Mouse (Mus musculus): ENCODE data around the gene Dpysl5.

The Dpysl5 gene

DNA sequence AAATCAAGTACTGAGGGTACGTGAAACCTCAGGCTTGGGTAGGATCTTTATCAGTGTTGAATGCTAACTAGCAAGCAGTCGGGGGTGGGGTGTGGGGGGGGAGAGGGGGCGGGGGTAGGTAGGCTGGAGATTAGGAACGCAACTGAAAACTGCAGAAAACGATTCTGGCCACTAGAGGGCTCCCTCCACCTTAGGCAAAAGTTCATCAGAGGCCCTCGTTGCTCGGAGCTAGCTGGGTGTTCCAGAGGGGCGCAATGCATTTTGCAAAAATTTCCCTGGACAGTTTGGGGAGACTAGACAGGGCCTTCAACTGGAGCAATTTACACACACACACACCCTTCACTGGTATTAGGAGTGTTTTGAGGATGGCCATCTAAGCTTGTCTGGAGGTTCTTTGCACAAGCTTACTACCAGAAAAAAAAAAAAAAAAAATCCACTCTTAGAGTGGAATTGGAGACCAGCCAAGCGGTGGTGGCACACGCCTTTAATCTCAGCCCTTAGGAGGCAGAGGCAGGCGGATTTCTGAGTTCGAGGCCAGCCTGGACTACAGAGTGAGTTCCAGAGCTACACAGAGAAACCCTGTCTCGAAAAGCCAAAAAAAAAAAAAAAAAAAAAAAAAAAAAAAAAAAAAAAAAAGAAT lies 1.5 kb upstream of the Dpysl5 start:
- peak; percentile 84 for DNase-seq

DNA sequence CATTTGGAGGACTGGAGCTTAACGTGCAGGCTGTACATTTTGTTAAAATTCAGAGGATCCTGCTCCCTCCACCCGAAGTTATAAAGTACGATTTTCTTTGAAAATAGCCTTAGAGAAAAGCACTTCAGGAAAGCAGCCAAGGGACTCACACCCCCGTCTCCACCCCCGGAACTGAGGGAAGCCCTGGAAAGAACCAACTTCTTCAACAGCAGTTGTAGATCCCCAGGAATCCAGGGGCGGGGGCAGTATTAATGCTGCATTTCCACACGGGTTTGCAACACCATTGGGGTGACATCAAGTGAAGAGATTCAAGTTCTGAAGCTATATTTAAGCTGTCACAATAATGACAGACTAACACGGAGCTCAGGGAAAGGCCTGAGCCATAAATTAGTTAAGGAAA lies 878 bp upstream of the Dpysl5 start:
- no peak for DNase-seq

DNA sequence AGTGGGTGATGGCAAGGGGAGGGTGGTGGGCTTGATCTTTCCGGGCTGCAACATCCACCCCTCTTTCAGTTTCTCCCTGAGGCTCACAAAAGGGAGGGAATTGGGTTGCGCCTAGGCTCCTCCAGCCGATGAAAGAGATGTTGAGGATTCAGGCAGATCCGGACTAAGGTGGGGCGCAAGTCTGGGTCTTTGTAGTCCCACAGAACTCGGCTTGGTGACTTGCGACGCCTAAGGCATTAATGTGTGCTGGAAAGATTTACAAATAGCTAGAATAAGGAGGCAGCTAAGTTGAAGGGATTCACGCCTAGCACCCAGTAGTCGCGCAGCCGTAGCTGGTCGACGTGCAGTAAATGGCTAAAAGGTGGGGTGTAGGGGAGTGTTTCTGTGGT lies 632 bp downstream of the Dpysl5 start:
- no peak for DNase-seq

DNA sequence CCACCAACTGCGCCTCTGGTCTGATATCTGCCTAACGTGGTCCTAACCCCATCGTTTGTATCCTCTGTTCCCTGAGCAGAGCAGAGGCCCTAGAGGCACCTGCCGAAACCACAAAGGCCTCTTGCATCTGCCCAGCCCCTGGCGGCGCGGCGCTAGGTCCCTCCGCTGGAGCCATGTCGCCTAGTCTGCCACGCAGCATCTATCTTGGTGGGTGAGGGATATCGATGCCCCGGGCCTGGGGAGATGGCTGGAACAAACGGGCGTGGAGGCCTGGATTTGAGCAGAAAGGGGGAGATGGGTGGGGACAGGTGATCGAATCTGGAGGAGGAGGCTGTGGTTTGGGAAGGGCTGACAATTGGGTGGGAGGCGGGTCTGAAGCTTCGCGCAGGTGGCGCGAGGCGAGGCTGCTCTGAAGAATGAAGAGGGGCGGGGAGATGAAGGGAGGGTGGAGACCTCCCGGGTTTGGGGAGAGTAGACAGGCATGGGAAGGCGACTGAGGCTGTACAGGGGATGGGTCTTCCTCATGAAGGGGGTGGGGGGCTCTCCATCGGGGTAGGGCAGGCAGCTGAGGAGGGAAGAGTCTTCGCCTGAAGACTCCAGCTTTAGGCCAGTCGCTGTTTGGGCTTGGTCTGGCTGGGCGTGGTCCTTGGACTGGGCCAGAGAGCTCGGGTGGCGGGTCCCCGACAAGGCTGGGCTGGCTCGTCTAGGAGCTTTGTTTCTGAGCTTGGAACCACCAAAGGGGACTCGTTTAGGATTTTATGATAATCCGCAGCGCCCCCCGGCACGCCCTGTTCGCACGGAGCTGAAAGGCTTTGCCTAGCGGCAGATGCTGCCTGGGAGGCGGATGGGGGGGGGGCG lies 1.3 kb downstream of the Dpysl5 start:
- peak; percentile 7 for DNase-seq

DNA sequence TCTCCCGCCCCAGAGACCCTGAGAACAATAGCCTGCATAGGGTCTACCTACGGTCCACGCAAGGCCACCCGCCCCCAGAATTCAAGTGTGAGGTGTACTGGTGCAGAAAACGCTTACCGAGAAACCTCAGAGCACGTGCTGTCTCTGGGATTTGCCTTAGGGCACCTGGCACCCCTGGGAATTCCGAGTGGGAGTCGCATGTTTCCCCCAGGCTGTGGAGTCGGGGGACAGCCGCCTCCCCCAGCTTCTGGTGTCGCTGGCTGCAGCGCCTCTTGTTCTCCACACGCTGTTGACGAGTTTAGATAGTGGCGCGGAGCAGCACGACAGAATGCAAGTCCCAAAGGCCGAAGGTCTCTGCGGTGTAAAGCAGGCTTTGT lies 1.9 kb downstream of the Dpysl5 start:
- peak; percentile 9 for DNase-seq

GRCm38 (mm10) chr5:30713691-30714090 lies 2.3 kb downstream of the Dpysl5 start:
- DNase-seq, result no peak

- DNase-seq, result no peak
Measured at GRCm38 (mm10) chr5:30716311-30716710, 4.9 kb downstream of the Dpysl5 start.

DNA sequence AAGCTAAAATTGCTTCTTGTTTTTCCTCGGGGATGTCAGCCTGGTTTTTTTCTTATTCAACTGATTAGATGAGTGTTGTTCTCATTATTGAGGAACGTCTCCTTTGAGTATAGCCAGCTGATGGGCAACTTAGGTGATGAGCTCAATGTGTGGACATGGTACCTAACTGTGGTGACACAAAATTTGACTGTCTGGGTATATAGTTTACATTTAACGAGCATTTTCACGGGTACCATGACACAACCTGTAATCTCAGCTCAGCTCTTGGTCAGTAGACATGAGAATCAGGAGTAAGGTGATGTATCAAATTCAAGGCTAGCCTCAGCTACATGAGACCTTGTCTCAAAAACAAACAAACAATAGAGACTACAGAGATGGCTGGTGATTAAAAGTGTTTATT lies 6.1 kb downstream of the Dpysl5 start:
- DNase-seq, result no peak

DNA sequence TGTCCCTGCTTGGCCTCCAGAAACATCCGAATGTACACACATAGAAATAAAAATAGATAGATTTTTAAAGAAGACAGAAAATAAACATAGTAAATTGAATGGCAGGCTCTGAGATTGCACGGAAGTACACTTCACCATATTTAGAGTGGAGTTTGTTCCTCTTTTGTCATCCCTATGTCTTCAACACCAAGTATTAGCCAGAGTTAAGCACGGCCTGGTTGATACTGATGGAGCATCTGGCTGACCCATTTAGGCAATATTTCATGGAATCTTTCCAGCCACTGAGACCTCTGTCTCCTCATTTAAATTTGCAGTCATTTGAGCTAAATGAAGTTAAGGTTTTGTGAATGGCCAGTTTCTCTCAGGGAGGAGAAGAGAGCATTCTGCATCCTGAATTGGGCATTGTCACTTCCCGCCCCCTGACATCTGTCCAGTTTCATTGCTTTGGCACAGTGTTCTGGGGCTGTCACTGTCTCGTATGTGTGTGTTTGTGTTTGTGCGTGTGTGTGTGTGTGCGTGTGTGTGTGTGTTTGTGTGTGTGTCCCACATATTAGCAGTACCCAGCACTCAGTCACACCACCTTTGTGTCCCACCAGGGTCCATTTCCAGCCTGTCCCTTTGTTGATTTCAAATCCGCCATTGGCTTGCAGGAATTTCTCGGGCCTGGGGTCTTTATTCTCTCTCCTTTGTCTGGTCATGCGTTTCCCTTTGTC lies 6.8 kb downstream of the Dpysl5 start:
- no peak for DNase-seq

GRCm38 (mm10) chr5:30721935-30722334 lies 10.6 kb downstream of the Dpysl5 start:
- no peak for DNase-seq

DNA sequence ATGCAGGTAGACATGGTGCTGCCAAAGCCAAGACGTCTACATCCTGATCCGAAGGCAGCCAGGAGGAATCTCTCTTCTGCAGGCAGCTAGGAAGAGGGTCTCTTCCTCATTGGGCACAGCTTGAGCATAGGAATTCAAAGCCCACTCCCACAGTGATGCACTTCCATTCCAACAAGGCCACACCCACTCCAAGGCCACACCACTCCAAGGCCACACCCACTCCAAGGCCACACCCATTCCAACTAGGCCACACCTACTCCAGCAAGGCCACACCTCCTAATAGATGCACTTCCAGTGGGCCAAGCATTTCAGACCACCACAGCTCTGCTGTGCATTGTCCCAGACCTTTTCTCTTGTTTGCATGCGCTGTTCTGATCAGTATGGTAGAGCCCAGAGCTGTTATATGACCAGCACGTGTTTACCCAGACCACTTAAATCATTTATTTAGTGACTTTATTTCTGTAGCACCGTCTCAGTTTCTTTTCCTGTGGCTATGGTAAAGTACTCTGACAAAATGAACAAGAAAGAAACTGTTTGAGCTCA lies 14.9 kb downstream of the Dpysl5 start:
- no peak for DNase-seq

DNA sequence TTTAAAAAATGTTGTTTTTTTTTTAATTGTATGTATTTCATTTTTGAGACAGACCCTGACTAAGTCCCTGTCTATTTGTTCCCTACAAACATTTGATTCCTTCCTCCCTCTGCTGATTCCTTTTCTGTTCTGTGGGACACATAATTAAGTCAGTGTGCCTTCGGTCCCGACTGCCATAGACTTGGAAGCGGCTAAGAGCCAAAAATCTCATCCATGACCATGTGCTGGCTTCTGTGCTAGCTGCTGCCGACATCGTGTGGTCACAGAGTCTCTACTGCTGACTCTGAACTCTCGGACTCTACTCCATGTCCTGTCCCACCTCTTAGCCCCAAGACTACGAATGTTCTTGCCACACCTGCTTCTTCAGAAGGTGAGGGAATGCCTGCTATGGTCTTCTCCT lies 21.1 kb downstream of the Dpysl5 start:
- no peak for DNase-seq

DNA sequence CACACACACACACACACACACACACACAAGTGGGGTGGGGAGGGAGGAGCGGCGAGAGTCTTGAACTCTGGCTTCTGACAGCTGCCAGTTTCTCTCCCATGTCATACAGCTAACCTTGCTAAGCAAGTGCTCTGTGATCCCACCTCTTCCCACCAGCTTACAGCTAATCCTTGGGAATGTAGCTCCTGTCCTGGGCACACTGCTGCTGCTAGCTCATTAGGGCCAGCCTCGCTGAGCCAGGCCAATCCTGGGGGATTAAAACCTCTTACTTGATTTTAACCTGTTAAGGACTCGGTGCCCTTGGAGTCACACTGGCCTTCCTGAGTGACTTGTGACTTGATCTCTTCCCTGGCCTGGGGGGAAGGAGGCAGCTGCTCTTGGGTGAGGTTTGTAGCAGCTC lies 23.3 kb downstream of the Dpysl5 start:
- DNase-seq, result no peak

DNA sequence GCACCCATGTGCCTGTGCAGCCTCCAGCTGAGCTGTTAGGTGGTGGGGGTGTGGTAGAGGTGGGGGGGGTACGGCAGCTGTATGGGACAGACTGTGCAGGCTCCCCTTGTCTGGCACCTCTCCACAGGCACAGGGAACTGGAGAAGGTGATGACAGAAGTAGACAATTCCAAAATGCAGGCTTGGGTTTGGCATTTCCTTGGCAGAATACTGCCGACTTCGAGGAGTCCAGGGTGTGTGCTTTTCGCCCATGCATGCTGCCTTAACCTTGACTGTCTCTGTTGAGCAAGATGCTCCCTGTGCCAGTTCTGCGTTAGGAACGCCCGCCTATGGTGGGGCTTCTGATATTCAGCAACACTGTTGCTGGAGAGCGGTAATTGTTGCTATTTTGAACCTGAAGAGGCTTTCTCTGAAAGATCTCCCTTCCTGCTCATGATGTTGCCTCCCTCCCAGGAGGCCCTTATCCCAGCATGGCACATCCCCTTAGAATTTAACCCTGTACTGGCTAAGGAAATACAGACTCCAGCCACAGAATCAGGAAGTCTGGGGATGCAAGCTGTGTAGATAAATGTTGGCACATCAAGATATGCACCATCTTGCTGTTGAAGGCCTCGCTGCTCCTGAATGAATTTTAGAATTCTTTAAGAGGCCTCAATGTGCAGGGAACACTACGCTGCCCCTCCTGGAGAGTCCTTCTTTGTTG lies 26.9 kb downstream of the Dpysl5 start:
- DNase-seq, result no peak

DNA sequence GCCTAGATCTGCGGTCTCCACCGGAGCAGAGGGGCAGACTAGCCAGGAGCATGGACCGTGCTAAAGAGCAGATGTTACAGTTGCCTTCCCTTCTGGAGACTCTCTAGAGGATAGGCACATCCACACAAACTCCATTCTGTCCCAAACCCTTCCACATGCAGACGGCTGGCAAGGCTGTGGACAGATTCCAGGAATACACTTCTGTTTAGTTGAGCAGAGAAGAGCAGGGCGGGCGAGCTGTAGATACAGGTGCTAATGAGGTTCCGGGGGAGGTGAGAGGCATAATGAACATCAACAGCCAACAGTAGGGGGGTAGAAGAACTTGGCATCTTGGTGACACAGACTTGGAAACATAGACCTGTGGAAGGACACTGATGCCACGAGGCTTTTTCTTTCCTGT lies 28.2 kb downstream of the Dpysl5 start:
- no peak for DNase-seq

- DNase-seq, result no peak
Measured at GRCm38 (mm10) chr5:30749582-30750311, 38.4 kb downstream of the Dpysl5 start.

DNA sequence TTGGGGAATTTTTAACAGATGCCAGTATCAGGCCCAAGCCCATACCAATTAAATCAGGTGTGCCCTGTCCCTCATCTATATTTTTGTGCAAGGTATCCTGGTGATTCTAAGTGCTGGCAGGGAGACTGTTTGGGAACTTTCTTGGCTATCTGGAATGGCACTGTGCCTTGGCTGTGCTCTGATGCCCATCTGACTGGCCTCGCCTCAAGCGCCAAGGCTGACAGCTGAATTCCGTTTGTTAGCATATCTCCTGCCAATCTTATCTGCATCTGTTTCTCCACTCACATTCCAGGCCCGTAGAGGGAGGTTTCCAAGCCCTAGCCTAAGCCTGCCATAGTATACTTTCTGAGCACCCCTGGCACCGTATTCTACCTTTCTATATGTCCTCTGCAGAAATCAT lies 39.7 kb downstream of the Dpysl5 start:
- DNase-seq, result no peak

GRCm38 (mm10) chr5:30753128-30753527 lies 41.8 kb downstream of the Dpysl5 start:
- DNase-seq, result no peak

- DNase-seq, result no peak
Measured at GRCm38 (mm10) chr5:30755215-30755614, 43.9 kb downstream of the Dpysl5 start.

DNA sequence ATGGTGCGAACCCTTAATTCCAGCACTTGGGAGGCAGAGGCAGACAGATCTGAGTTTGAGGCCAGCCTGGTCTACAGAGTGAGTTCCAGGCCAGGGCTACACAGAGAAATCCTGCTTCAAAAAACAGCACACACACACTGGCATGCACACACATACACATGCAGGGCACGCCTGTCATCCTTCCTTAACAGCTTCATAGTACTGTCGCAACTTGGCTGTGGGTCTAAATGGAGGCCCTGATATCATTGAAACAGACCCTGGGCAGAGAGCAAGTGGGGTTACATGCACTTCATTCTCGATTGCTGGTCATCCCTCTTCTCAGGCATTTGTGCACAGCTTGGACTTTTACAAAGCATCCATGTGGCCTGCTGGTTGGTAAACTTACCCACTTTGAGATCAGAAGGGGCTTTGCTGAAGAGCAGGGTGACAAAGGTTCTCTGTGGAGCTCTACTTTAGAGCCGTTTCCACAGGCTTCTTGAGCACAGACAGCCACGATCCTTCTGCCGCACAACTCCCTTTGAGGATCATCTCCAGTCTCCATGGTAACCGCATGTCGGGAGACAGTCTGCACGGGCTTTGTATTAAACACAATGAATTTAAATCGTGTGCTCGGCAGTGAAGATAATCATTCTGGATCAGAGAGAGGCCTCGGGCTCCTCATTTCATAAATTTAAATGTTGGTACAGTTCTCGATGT lies 51.6 kb downstream of the Dpysl5 start:
- DNase-seq, result no peak

GRCm38 (mm10) chr5:30763511-30763830 lies 52.1 kb downstream of the Dpysl5 start:
- DNase-seq, result no peak

All from kidney, postnatal 14 days (tissue).